Mouse (Mus musculus) macrophage (primary cell): ENCODE results near the gene Slc4a3. TPM values are rescaled to one million over a fixed set of nuclear protein-coding genes. Genes with fewer than 3 reads are reported as not detected.

Source experiments
- polyA plus RNA-seq: library from polyadenylated mRNA; stranded (reverse); fragments of 250-400 nt; gene quantifications from 3 replicates; pipeline ENCODE4 v1.2.4, GENCODE M21; 2018; ENCODE audit warnings: inconsistent platforms

The Slc4a3 gene
- polyA plus RNA-seq, 1 experiment from 2014 or later = 0.47 TPM

Other genes starting within 250 kb of the Slc4a3 start
- gene Dnpep, start 228.3 kb upstream of the Slc4a3 start, polyA plus RNA-seq = 28.9 to 35.0 TPM (median 29.8 TPM) in 3 replicates
- not detected in 3 replicates for gene Des, start 185.9 kb upstream of the Slc4a3 start, polyA plus RNA-seq
- gene Speg, start 171.0 kb upstream of the Slc4a3 start, polyA plus RNA-seq = 98.9 to 144 TPM (median 121 TPM) in 3 replicates
- 36.3 to 56.6 TPM (median 40.3 TPM) in 3 replicates for gene Gmppa, start 110.3 kb upstream of the Slc4a3 start, polyA plus RNA-seq
- not detected in 3 replicates for gene Asic4, start 95.8 kb upstream of the Slc4a3 start, polyA plus RNA-seq
- gene Chpf, start 67.0 kb upstream of the Slc4a3 start, polyA plus RNA-seq = 0.09 to 0.14 TPM (median 0.12 TPM) in 3 replicates
- gene Tmem198, start 66.7 kb upstream of the Slc4a3 start, polyA plus RNA-seq = not detected in 3 replicates
- not detected in 3 replicates for gene Obsl1, start 39.8 kb upstream of the Slc4a3 start, polyA plus RNA-seq
- not detected in 3 replicates for gene Inha, start 39.2 kb upstream of the Slc4a3 start, polyA plus RNA-seq
- 14.6 to 47.0 TPM (median 35.6 TPM) in 3 replicates for gene Stk11ip, start 24.7 kb upstream of the Slc4a3 start, polyA plus RNA-seq